Mouse (Mus musculus) spleen, postnatal 10 days (tissue): ENCODE data around the gene Il13.

Source experiments
- DNase-seq, 2 experiments: peaks; one replicate each; pipeline ENCODE4 v3.0.0; 2021 to 2022; ENCODE audit warnings: low spot score in 2 of 2

The Il13 gene

GRCm38 (mm10) chr11:53584849-53585248 is 49.7 kb downstream of the Il13 start:
- DNase-seq = no peak

- DNase-seq = no peak
Measured at GRCm38 (mm10) chr11:53583151-53583550, 51.4 kb downstream of the Il13 start.
